Mouse (Mus musculus) induced T-regulatory cell, adult 2 months (primary cell): ENCODE results near the gene Ddx31.

Experiments
- DNase-seq: peaks from one replicate; pipeline ENCODE4 v3.0.0-alpha.2; 2012; ENCODE audit warnings: low read depth

Ddx31 gene

GRCm38 (mm10) chr2:28911331-28912038, 71.3 kb downstream of the Ddx31 start:
- no peak for DNase-seq

DNA sequence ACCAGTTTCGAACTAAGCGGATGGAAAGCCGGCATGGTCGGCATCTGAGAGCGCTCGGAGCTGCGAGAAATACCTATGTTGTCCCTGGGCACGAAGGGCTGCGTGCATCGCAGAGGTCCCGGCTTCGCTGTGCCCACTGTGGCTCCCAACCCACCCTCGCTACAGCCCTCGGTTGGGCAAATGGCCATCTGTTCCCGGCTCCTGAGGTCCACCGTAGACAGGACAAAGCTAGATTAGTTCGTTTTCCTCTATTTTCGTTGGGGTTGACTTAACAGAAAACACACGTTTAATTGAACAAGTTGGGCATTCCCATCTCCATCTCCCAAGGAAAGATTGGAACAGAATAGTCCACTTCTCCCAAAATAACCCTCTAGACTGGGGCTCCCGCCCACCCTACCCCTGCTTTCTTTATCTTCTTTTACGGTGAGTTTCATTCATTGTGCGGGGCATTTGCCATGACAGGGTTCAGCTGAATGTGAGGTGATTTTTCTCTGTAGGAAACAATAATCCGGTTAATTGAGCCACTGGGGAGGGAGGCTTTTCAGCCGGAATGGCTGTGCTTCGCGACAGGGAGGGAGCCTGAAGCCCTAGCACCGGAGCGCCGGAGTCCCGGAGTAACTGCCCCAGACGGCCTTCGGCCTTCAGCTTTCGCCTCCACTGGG, 72.0 kb downstream of the Ddx31 start:
- no peak for DNase-seq

GRCm38 (mm10) chr2:28912961-28913360, 72.8 kb downstream of the Ddx31 start:
- no peak for DNase-seq

GRCm38 (mm10) chr2:28914121-28914520, 73.9 kb downstream of the Ddx31 start:
- DNase-seq, result no peak

GRCm38 (mm10) chr2:28915104-28915738, 75.0 kb downstream of the Ddx31 start:
- no peak for DNase-seq

- DNase-seq, result peak; percentile 81
These were observed 75.7 kb downstream of the Ddx31 start for GRCm38 (mm10) chr2:28915768-28916512.

DNA sequence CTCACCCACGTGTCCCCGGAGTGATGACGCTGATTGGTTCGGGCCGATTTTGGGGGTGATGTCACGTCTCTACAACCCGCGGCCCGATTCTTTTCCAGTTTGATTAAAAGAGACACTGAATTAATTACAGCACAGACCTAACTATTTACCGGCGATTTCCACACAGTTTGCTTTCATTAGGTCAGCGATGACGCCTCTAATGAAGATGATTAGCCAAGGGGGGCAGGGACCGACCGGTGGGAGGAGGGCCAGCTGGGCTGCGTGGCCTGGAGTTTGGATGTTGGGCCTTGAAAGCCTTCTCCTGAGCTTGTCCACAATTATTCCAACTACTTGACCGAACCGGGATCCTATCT, 76.3 kb downstream of the Ddx31 start, which contains the start of gene Barhl1:
Gene Barhl1 (minus strand): TSS at position 156 of the 353 bp plus-strand sequence.
- DNase-seq, result no peak

DNA sequence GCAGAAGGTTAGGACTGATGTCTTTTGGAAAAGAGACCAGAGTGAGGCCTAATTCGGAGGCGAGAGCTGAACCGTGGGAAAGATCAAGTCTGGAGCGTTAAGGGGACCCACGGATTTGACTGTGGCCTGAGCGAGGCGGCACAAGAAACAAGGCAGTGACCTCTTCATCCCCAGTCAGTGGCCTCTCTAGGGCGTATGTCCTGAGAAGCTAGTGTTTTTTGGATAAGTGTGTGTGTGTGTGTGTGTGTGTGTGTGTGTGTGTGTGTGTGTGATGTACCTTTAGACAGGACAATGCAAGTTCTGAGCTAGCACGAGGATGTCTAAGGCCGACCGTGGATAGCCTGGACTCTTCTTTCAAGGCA, 76.9 kb downstream of the Ddx31 start:
- peak; percentile 25 for DNase-seq

GRCm38 (mm10) chr2:28917518-28918361, 77.5 kb downstream of the Ddx31 start:
- DNase-seq, result no peak

- DNase-seq, result no peak
These were observed 78.8 kb downstream of the Ddx31 start for GRCm38 (mm10) chr2:28919001-28919400.

DNA sequence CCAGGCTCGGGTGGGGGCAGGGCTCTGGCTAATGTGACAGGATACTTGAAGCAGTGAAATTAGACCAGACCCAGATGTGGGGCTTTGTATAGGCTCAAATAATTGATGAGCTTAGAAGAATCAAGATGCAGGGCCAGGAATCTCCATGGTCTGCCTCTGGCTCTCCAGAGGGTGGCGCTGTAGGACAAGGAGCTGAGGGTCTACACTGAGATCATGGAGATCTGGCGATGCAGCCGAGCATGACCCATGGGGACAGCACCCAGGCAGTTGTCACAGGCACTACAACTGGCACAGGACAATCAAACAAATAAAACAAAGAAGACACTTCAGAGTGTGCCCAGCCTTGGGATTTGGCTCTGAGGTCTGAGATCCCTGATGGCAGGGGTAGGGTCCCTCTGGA, 83.7 kb downstream of the Ddx31 start:
- peak; percentile 52 for DNase-seq

GRCm38 (mm10) chr2:28930571-28930970, 90.4 kb downstream of the Ddx31 start:
- DNase-seq, result no peak

GRCm38 (mm10) chr2:28938997-28939396, 98.8 kb downstream of the Ddx31 start:
- DNase-seq, result no peak

- no peak for DNase-seq
These were observed 103.7 kb downstream of the Ddx31 start for GRCm38 (mm10) chr2:28943666-28944516.

- DNase-seq, result no peak
These were observed 105.2 kb downstream of the Ddx31 start for GRCm38 (mm10) chr2:28945388-28945787.

- DNase-seq, result no peak
These were observed 106.1 kb downstream of the Ddx31 start for GRCm38 (mm10) chr2:28946312-28946711.

- no peak for DNase-seq
These were observed 112.8 kb downstream of the Ddx31 start for GRCm38 (mm10) chr2:28952981-28953380.

GRCm38 (mm10) chr2:28954595-28954994, 114.4 kb downstream of the Ddx31 start:
- no peak for DNase-seq
